ENCODE assay signal across 9 mouse cellular contexts in the genomic region with DNA sequence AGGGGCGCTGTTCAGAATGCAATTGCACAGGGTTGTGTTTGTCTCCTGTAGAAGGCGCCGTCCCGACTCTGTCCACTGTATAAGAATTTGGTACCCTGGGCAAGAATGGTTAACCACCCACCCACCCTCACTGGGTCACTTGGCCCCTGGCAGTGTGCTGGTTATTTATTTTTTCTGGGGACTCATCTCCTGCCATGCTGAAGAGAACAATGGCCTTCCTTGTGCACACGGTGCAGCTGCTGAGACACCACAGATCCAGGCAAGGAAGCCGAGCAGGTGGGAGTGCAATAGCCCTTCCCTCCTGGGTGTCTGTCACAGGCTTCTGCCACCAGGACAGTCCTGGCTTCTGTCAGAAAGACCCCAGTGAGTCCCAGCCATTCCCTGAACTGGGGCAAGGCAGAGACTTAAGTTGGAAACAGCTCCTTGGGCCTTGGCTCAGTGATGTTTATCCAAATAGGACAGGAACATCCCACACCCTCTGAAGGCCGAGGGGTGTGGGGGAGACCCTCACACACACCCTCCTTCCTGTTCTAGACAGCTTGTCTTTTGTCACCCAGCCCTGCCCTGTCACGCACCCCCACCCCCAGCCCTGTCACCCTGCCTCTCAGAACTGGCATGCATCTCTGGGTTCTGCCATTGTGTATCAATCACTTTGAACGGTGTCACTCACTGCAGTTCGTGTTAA. TPM values are rescaled to one million over a fixed set of nuclear protein-coding genes. Genes with fewer than 3 reads are reported as not detected.
DNase-seq lines count a peak whose midpoint lies in the region; ATAC-seq and TF ChIP-seq lines count a peak whose summit lies in the region.
"Had no signal": no experiment of that assay in that cellular context is flagged by ENCODE, and none has a peak within 500 bp of the region (broad histone marks: within the 10 kb centered on the region; RNA-seq: fewer than 3 reads in every experiment).

No protein-coding gene starts in this region.

- no peaks in the 10 kb centered on the region for H3K27me3 ChIP-seq in heart, embryonic 11.5 days (ENCODE audit: control insufficient read depth, insufficient read depth, low read length)
- H3K27me3 ChIP-seq in hindbrain, embryonic 14.5 days (ENCODE audit: control insufficient read depth, insufficient read depth, low read length), result no peaks in the 10 kb centered on the region
- no peaks in the 10 kb centered on the region for H3K27me3 ChIP-seq in midbrain, embryonic 16.5 days (ENCODE audit: control insufficient read depth, insufficient read depth, low read depth, low read length)
- H3K27me3 ChIP-seq: Patski had no signal

- H3K4me1 ChIP-seq in heart, embryonic 11.5 days (ENCODE audit: control insufficient read depth, insufficient read depth, low read length), result peaks cover 38% of the 10 kb centered on the region
- H3K4me1 ChIP-seq in hindbrain, embryonic 14.5 days (replicated peaks; ENCODE audit: control insufficient read depth, insufficient read depth, low read length), result peaks cover 18% of the 10 kb centered on the region
- peaks cover 12% of the 10 kb centered on the region; the same call in 1 of the 2 replicates for H3K4me1 ChIP-seq in midbrain, embryonic 16.5 days (ENCODE audit: control insufficient read depth, insufficient read depth, low read length)

- DNase-seq in heart, adult 8-10 months (ENCODE audit: low spot score), result no peak
- DNase-seq in brain, embryonic 14.5 days (ENCODE audit: low read depth), result peak; percentile 53
- DNase-seq in hindbrain, embryonic 14.5 days (ENCODE audit: low spot score), result no peak
- no peak for DNase-seq in cerebellum, adult 18-20 months

- no peaks in the 10 kb centered on the region for H3K9me3 ChIP-seq in heart, embryonic 11.5 days (replicated peaks; ENCODE audit: control insufficient read depth, low read length)
- no peaks in the 10 kb centered on the region for H3K9me3 ChIP-seq in hindbrain, embryonic 14.5 days (ENCODE audit: control insufficient read depth, low read length)
- no peaks in the 10 kb centered on the region for H3K9me3 ChIP-seq in midbrain, embryonic 16.5 days (replicated peaks; ENCODE audit: control insufficient read depth, low read length, poor library complexity, severe bottlenecking)

- H3K27ac ChIP-seq in heart, embryonic 11.5 days (ENCODE audit: low read depth, low read length), result peak overlapping the region; percentile 3; the same call in 1 of the 2 replicates
- H3K27ac ChIP-seq in hindbrain, embryonic 14.5 days, result peak overlapping the region; percentile 15
- H3K27ac ChIP-seq in midbrain, embryonic 16.5 days (ENCODE audit: low read length), result peak overlapping the region; percentile 47

- no peak overlapping the region for H3K9ac ChIP-seq in heart, embryonic 11.5 days (ENCODE audit: low read depth, low read length)
- H3K9ac ChIP-seq in hindbrain, embryonic 14.5 days, result peak overlapping the region; percentile 24; the same call in 1 of the 2 replicates
- H3K9ac ChIP-seq in midbrain, embryonic 16.5 days (ENCODE audit: low read depth, low read length), result 0 out of 2 replicates have a peak overlapping the region, but pooled peaks have one; percentile 32

- TF ChIP-seq CTCF in brain, embryonic 14.5 days (IDR thresholded peaks at IDR 0.05; ENCODE audit: borderline replicate concordance, extremely low read depth, insufficient read depth, insufficient read length), result no peak

- WGBS in heart, embryonic 11.5 days (ENCODE audit: insufficient replicate concordance), result 58% methylated on average over 10 of the region's 10 CpGs
- 49% methylated on average over 10 of the region's 10 CpGs for WGBS in hindbrain, embryonic 14.5 days
- 59% methylated on average over 10 of the region's 10 CpGs for WGBS in midbrain, embryonic 16.5 days

- no peak overlapping the region for H3K4me2 ChIP-seq in heart, embryonic 11.5 days
- H3K4me2 ChIP-seq in hindbrain, embryonic 14.5 days (replicated peaks), result no peak overlapping the region
- H3K4me2 ChIP-seq in midbrain, embryonic 16.5 days (ENCODE audit: low read length), result no peak overlapping the region

- H3K4me3 ChIP-seq in heart, embryonic 11.5 days (ENCODE audit: low read depth, low read length), result no peak overlapping the region
- H3K4me3 ChIP-seq in hindbrain, embryonic 14.5 days (replicated peaks; ENCODE audit: low read length), result no peak overlapping the region
- no peak overlapping the region for H3K4me3 ChIP-seq in midbrain, embryonic 16.5 days (ENCODE audit: low read depth, low read length)

- ATAC-seq in heart, embryonic 11.5 days (replicated peaks; ENCODE audit: insufficient number of reproducible peaks, low FRiP score, low TSS enrichment), result no peak
- no peak for ATAC-seq in hindbrain, embryonic 14.5 days (ENCODE audit: low FRiP score)
- 0 out of 2 replicates have a peak, but pooled peaks have one; percentile 30 for ATAC-seq in midbrain, embryonic 16.5 days
- no peak for ATAC-seq in inflammation-experienced regulatory T-cells, adult 6 months
- no peak for ATAC-seq in cerebellum, adult (ENCODE audit: insufficient number of reproducible peaks, low FRiP score, low TSS enrichment)
- ATAC-seq: Patski had no signal

- TF ChIP-seq POLR2A in brain, embryonic 14.5 days (IDR thresholded peaks at IDR 0.05; ENCODE audit: borderline replicate concordance, extremely low read depth, insufficient read depth, insufficient read length, poor library complexity, severe bottlenecking), result no peak

- H3K36me3 ChIP-seq in heart, embryonic 11.5 days (ENCODE audit: control insufficient read depth, insufficient read depth, low read length), result no peaks in the 10 kb centered on the region
- no peaks in the 10 kb centered on the region for H3K36me3 ChIP-seq in hindbrain, embryonic 14.5 days (replicated peaks; ENCODE audit: control insufficient read depth, insufficient read depth)
- no peaks in the 10 kb centered on the region for H3K36me3 ChIP-seq in midbrain, embryonic 16.5 days (ENCODE audit: control insufficient read depth, insufficient read depth, low read length)

RNA-seq across cellular contexts. Expression of a gene that starts 30.1 kb away (rescaled TPM):
- 32.8 and 34.9 TPM in 2 replicates for polyA plus RNA-seq in heart, embryonic 11.5 days (2014; fragmentation: Nextera tagmentation; extraction: Ambion mirVana)
- 10 to 100 TPM; 30.7 to 34.2 (median 33.8) TPM for total RNA-seq in heart, adult 8-10 months (2022)
- polyA plus RNA-seq in brain, embryonic 14.5 days (2012; rRNA removed), result 11.7 and 16.0 TPM in 2 replicates
- 22.4 and 24.9 TPM in 2 replicates for polyA plus RNA-seq in hindbrain, embryonic 14.5 days (2014; fragmentation: Nextera tagmentation; extraction: Ambion mirVana)
- polyA plus RNA-seq in midbrain, embryonic 16.5 days (2015; fragmentation: Nextera tagmentation; extraction: Ambion mirVana), result 20.4 and 20.6 TPM in 2 replicates
- polyA plus RNA-seq in inflammation-experienced regulatory T-cells, adult 6 months (2017; shearing (Covaris generic)), result 10 to 100 TPM; 11.3 to 19.4 (median 16.5) TPM

RNA-seq across cellular contexts. Expression of a gene that starts 38.5 kb away (rescaled TPM):
- 2.0 and 2.9 TPM in 2 replicates for polyA plus RNA-seq in heart, embryonic 11.5 days (2014; fragmentation: Nextera tagmentation; extraction: Ambion mirVana)
- total RNA-seq in heart, adult 8-10 months (2022), result under 1 TPM; 0.24 to 0.37 (median 0.32) TPM
- polyA plus RNA-seq in brain, embryonic 14.5 days (2012; rRNA removed), result 17.6 and 17.9 TPM in 2 replicates
- 18.5 and 20.1 TPM in 2 replicates for polyA plus RNA-seq in hindbrain, embryonic 14.5 days (2014; fragmentation: Nextera tagmentation; extraction: Ambion mirVana)
- polyA plus RNA-seq in midbrain, embryonic 16.5 days (2015; fragmentation: Nextera tagmentation; extraction: Ambion mirVana), result 10.1 and 16.2 TPM in 2 replicates
- not detected for polyA plus RNA-seq in inflammation-experienced regulatory T-cells, adult 6 months (2017; shearing (Covaris generic))
